ENCODE assay signal across 9 mouse cellular contexts in genomic region chrX:71663871-71664687, GRCm38 (mm10). TPM values are rescaled to one million over a fixed set of nuclear protein-coding genes. Genes with fewer than 3 reads are reported as not detected.
DNase-seq lines count a peak whose midpoint lies in the region; ATAC-seq and TF ChIP-seq lines count a peak whose summit lies in the region.
"Had no signal": no experiment of that assay in that cellular context is flagged by ENCODE, and none has a peak within 500 bp of the region (broad histone marks: within the 10 kb centered on the region; RNA-seq: fewer than 3 reads in every experiment).

No protein-coding gene starts in this region.

- H3K4me3 ChIP-seq in heart, embryonic 14.5 days (ENCODE audit: control insufficient read depth in 1 of 2, insufficient read depth in 1 of 2, low read depth in 1 of 2, low read length in 2 of 2), result peak overlapping the region; percentile 46 to 55
- peak overlapping the region; percentile 17; the same call in 1 of the 2 replicates for H3K4me3 ChIP-seq in brown adipose tissue, adult 24 weeks (ENCODE audit: insufficient read depth, low read depth, low read length)
- peak overlapping the region; percentile 40 for H3K4me3 ChIP-seq in hindbrain, embryonic 15.5 days
- H3K4me3 ChIP-seq in midbrain, postnatal 0 days (ENCODE audit: low read depth, low read length), result peak overlapping the region; percentile 42

- TF ChIP-seq CTCF in midbrain, postnatal 0 days (IDR thresholded peaks at IDR 0.05), result no peak

- DNase-seq in heart, adult 18-20 months, result no peak
- no peak for DNase-seq in midbrain, postnatal 0 days (ENCODE audit: low spot score)
- DNase-seq in cerebellum, adult 18-20 months, result no peak
- DNase-seq in lung, postnatal 36 days, result no peak

- ATAC-seq in heart, embryonic 14.5 days (ENCODE audit: insufficient number of reproducible peaks, insufficient read depth, low FRiP score, low read depth), result no peak
- peak; percentile 19; the same call in 1 of the 2 replicates for ATAC-seq in hindbrain, embryonic 15.5 days (ENCODE audit: low FRiP score, low read depth)
- ATAC-seq in midbrain, postnatal 0 days (ENCODE audit: low FRiP score), result 0 out of 2 replicates have a peak, but pooled peaks have one; percentile 16
- ATAC-seq in erythroid progenitor cell, adult 5-6 weeks (replicated peaks; ENCODE audit: low FRiP score, poor library complexity, severe bottlenecking), result no peak

- H3K36me3 ChIP-seq in heart, embryonic 14.5 days (ENCODE audit: control insufficient read depth, insufficient read depth, low read length), result no peaks in the 10 kb centered on the region
- H3K36me3 ChIP-seq in hindbrain, embryonic 15.5 days, result no peaks in the 10 kb centered on the region
- H3K36me3 ChIP-seq in midbrain, postnatal 0 days (ENCODE audit: insufficient read depth, low read length), result no peaks in the 10 kb centered on the region
- H3K36me3 ChIP-seq: G1E had no signal

- peak overlapping the region; percentile 44; the same call in 1 of the 2 replicates for H3K9ac ChIP-seq in heart, embryonic 14.5 days (ENCODE audit: low read length)
- H3K9ac ChIP-seq in hindbrain, embryonic 15.5 days, result peak overlapping the region; percentile 14; the same call in 1 of the 2 replicates
- no peak overlapping the region for H3K9ac ChIP-seq in midbrain, postnatal 0 days (replicated peaks; ENCODE audit: low read length, poor library complexity, severe bottlenecking)

- peaks cover 5% of the 10 kb centered on the region; the same call in 1 of the 2 replicates for H3K9me3 ChIP-seq in heart, embryonic 14.5 days (ENCODE audit: control insufficient read depth, low read length)
- peaks cover 3% of the 10 kb centered on the region; the same call in 1 of the 2 replicates for H3K9me3 ChIP-seq in hindbrain, embryonic 15.5 days
- H3K9me3 ChIP-seq in midbrain, postnatal 0 days (ENCODE audit: low read length), result peaks cover 4% of the 10 kb centered on the region; the same call in 1 of the 2 replicates
- H3K9me3 ChIP-seq: G1E had no signal

- WGBS in heart, embryonic 14.5 days, result 17% methylated on average over 74 of the region's 76 CpGs
- 21% methylated on average over 71 of the region's 76 CpGs for WGBS in hindbrain, embryonic 15.5 days
- WGBS in midbrain, postnatal 0 days, result 18% methylated on average over 66 of the region's 76 CpGs

- H3K4me1 ChIP-seq in heart, embryonic 14.5 days (ENCODE audit: control insufficient read depth in 2 of 2, insufficient read depth in 2 of 2, low read length in 2 of 2), result no peaks in the 10 kb centered on the region
- no peaks in the 10 kb centered on the region for H3K4me1 ChIP-seq in brown adipose tissue, adult 24 weeks (ENCODE audit: control insufficient read depth, insufficient read depth, insufficient read length, low read length)
- H3K4me1 ChIP-seq in hindbrain, embryonic 15.5 days (replicated peaks), result 0 out of 2 replicates have a peak, but pooled peaks cover 3% of the 10 kb centered on the region
- H3K4me1 ChIP-seq in midbrain, postnatal 0 days (ENCODE audit: insufficient read depth, low read length), result no peaks in the 10 kb centered on the region

- H3K27me3 ChIP-seq in heart, embryonic 14.5 days (ENCODE audit: control insufficient read depth, insufficient read depth, low read length), result peaks cover 80% of the 10 kb centered on the region
- H3K27me3 ChIP-seq in hindbrain, embryonic 15.5 days, result peaks cover 46% of the 10 kb centered on the region
- peaks cover 22% of the 10 kb centered on the region; the same call in 1 of the 2 replicates for H3K27me3 ChIP-seq in midbrain, postnatal 0 days (ENCODE audit: insufficient read depth, low read length)

- H3K27ac ChIP-seq in heart, embryonic 14.5 days (replicated peaks in 1 of 2; ENCODE audit: control insufficient read depth in 1 of 2, insufficient read depth in 1 of 2, low read depth in 2 of 2, low read length in 2 of 2), result no peak overlapping the region
- H3K27ac ChIP-seq in brown adipose tissue, adult 24 weeks (replicated peaks; ENCODE audit: low read depth, low read length), result no peak overlapping the region
- no peak overlapping the region for H3K27ac ChIP-seq in hindbrain, embryonic 15.5 days (replicated peaks)
- no peak overlapping the region for H3K27ac ChIP-seq in midbrain, postnatal 0 days (ENCODE audit: low read depth, low read length)

- peak overlapping the region; percentile 72 for H3K4me2 ChIP-seq in heart, embryonic 14.5 days (ENCODE audit: low read length)
- peak overlapping the region; percentile 67 for H3K4me2 ChIP-seq in hindbrain, embryonic 15.5 days
- H3K4me2 ChIP-seq in midbrain, postnatal 0 days (ENCODE audit: low read depth, low read length, poor library complexity, severe bottlenecking), result peak overlapping the region; percentile 60

RNA-seq across cellular contexts. Expression of gene Gpr50, which starts 0.6 kb away (rescaled TPM):
- 2.0 and 2.1 TPM in 2 replicates for polyA plus RNA-seq in heart, embryonic 14.5 days (2014; fragmentation: Nextera tagmentation; extraction: Ambion mirVana)
- total RNA-seq in heart, adult 18-20 months (2021), result not detected
- not detected in 2 replicates for polyA plus RNA-seq in brown adipose tissue, adult 24 weeks (2012; ENCODE audit: insufficient read depth, insufficient read length, missing spikeins)
- 2.3 and 2.7 TPM in 2 replicates for polyA plus RNA-seq in hindbrain, embryonic 15.5 days (2015; fragmentation: Nextera tagmentation; extraction: Ambion mirVana)
- total RNA-seq in midbrain, postnatal 0 days (2014; rRNA removed), result 2.2 and 3.1 TPM in 2 replicates
- polyA plus RNA-seq in midbrain, postnatal 0 days (2015; fragmentation: Nextera tagmentation; extraction: Ambion mirVana), result 4.5 and 5.5 TPM in 2 replicates
- total RNA-seq in erythroid progenitor cell, adult 5-6 weeks (2015; ENCODE audit: low replicate concordance), result 1.1 TPM in 1 of 2 replicates, not detected in the other
- total RNA-seq in erythroid progenitor cell, adult 5-6 weeks (2017; ENCODE audit: low replicate concordance), result not detected in 2 replicates
- polyA plus RNA-seq: G1E had no signal

Comparison
In these comparisons a context has a peak if more than half of its experiments do, and no peak if none do; other contexts are left out.
1. ATAC-seq: peak in hindbrain, embryonic 15.5 days (single experiment) and midbrain, postnatal 0 days (single experiment); none in heart, embryonic 14.5 days (single experiment) and erythroid progenitor cell, adult 5-6 weeks (single experiment).
2. Peak in every context shown above with its lines, with median percentiles within 50 percentile points of each other: H3K4me2 ChIP-seq and H3K4me3 ChIP-seq.